8 mouse cellular contexts compared by ENCODE assay signal in genomic region chr15:6707551-6707935, GRCm38 (mm10). TPM values are rescaled to one million over a fixed set of nuclear protein-coding genes. Genes with fewer than 3 reads are reported as not detected.
DNase-seq lines count a peak whose midpoint lies in the region; ATAC-seq and TF ChIP-seq lines count a peak whose summit lies in the region.

No protein-coding gene starts in this region.

- no peaks in the 10 kb centered on the region for H3K9me3 ChIP-seq in ES-E14 (ENCODE audit: control insufficient read depth, insufficient read depth, low read depth, low read length)
- H3K9me3 ChIP-seq in forebrain, embryonic 14.5 days (replicated peaks; ENCODE audit: control insufficient read depth, low read length), result no peaks in the 10 kb centered on the region
- no peaks in the 10 kb centered on the region for H3K9me3 ChIP-seq in lung, embryonic 16.5 days (ENCODE audit: control insufficient read depth, low read length)

- TF ChIP-seq CTCF in layer of hippocampus, adult 2 months (conservative IDR thresholded peaks at IDR 0.05), result no peak

- peak overlapping the region; percentile 98 to 99 for H3K4me3 ChIP-seq in ES-E14 (ENCODE audit: insufficient read depth in 1 of 2, low read depth in 1 of 2, low read length in 2 of 2, poor library complexity in 1 of 2, severe bottlenecking in 1 of 2)
- H3K4me3 ChIP-seq in forebrain, embryonic 14.5 days (ENCODE audit: low read depth, low read length), result peak overlapping the region; percentile 86
- peak overlapping the region; percentile 90 for H3K4me3 ChIP-seq in layer of hippocampus, adult 2 months
- H3K4me3 ChIP-seq in lung, embryonic 16.5 days (ENCODE audit: low read length), result peak overlapping the region; percentile 87

- DNase-seq in ES-E14 (ENCODE audit: low read depth, low spot score), result peak; percentile 51
- DNase-seq in cerebellum, adult 11-12 months, result peak; percentile 78
- DNase-seq in forebrain, embryonic 14.5 days (ENCODE audit: low spot score), result peak; percentile 76
- peak; percentile 67 to 69 for DNase-seq in heart, postnatal 14 days
- DNase-seq in layer of hippocampus, adult 2 months (ENCODE audit: low spot score in 2 of 2), result peak; percentile 33 to 37
- peak; percentile 43 for DNase-seq in ovary, postnatal 10 days (ENCODE audit: low spot score)
- peak; percentile 51 to 53 for DNase-seq in thymus, postnatal 10 days (ENCODE audit: low spot score in 2 of 2)

- H3K27ac ChIP-seq in ES-E14 (ENCODE audit: insufficient read depth, low read depth, low read length, poor library complexity, severe bottlenecking), result peak overlapping the region; percentile 78; the same call in 1 of the 2 replicates
- peak overlapping the region; percentile 93 for H3K27ac ChIP-seq in forebrain, embryonic 14.5 days (ENCODE audit: low read depth, low read length)
- H3K27ac ChIP-seq in layer of hippocampus, adult 2 months, result peak overlapping the region; percentile 96
- H3K27ac ChIP-seq in lung, embryonic 16.5 days (ENCODE audit: low read length), result peak overlapping the region; percentile 88

- in situ Hi-C loops in ES-E14 (cut with MboI; ENCODE audit: low sequenced_read_pairs in 2 of 2, unreplicated experiment in 2 of 2), result no loop called here

- peak overlapping the region; percentile 95 for H3K4me2 ChIP-seq in forebrain, embryonic 14.5 days (ENCODE audit: low read length)
- H3K4me2 ChIP-seq in lung, embryonic 16.5 days (ENCODE audit: low read depth, low read length), result peak overlapping the region; percentile 87

- peak; percentile 64 for ATAC-seq in forebrain, embryonic 14.5 days
- peak; percentile 56 for ATAC-seq in lung, embryonic 16.5 days (ENCODE audit: low read depth)

- H3K4me1 ChIP-seq in ES-E14 (ENCODE audit: control insufficient read depth in 2 of 2, insufficient read depth in 2 of 2, low read length in 2 of 2, poor library complexity in 1 of 2), result peaks cover under 1 to 3% of the 10 kb centered on the region in 2 experiments; a peak in 1 of 4 replicates
- peaks cover 17% of the 10 kb centered on the region for H3K4me1 ChIP-seq in forebrain, embryonic 14.5 days (ENCODE audit: control insufficient read depth, insufficient read depth, low read length)
- peaks cover 8% of the 10 kb centered on the region for H3K4me1 ChIP-seq in lung, embryonic 16.5 days (replicated peaks; ENCODE audit: control insufficient read depth, insufficient read depth, low read length)

- H3K27me3 ChIP-seq in forebrain, embryonic 14.5 days (replicated peaks; ENCODE audit: control insufficient read depth, insufficient read depth, low read length), result no peaks in the 10 kb centered on the region
- H3K27me3 ChIP-seq in lung, embryonic 16.5 days (ENCODE audit: control insufficient read depth, insufficient read depth, low read depth, low read length), result no peaks in the 10 kb centered on the region

- H3K9ac ChIP-seq in ES-E14 (ENCODE audit: insufficient read depth, low read depth, low read length, poor library complexity, severe bottlenecking), result peak overlapping the region; percentile 86
- peak overlapping the region; percentile 95 for H3K9ac ChIP-seq in forebrain, embryonic 14.5 days (ENCODE audit: low read length)
- H3K9ac ChIP-seq in lung, embryonic 16.5 days (ENCODE audit: low read length), result peak overlapping the region; percentile 91

- WGBS in forebrain, embryonic 14.5 days, result under 1% methylated on average over 42 of the region's 43 CpGs
- WGBS in lung, embryonic 16.5 days, result under 1% methylated on average over 43 of the region's 43 CpGs

- intact Hi-C loops in heart, postnatal 14 days (cut with DNase I), result loop anchor here (5.0 to 10.0 kb wide), 5 partner anchors 80 to 1593 kb away; partner anchors contain the start of genes Osmr and Rpl37

- no peaks in the 10 kb centered on the region for H3K36me3 ChIP-seq in ES-E14 (ENCODE audit: control insufficient read depth, insufficient read depth, low read length, poor library complexity, severe bottlenecking)
- H3K36me3 ChIP-seq in forebrain, embryonic 14.5 days (ENCODE audit: control insufficient read depth, insufficient read depth, low read length), result no peaks in the 10 kb centered on the region
- no peaks in the 10 kb centered on the region for H3K36me3 ChIP-seq in lung, embryonic 16.5 days (ENCODE audit: control insufficient read depth, insufficient read depth, low read length)

TF ChIP-seq in ES-E14, 5 proteins besides CTCF, POLR2A, EP300 and RAD21:
- TF ChIP-seq HCFC1 (IDR thresholded peaks at IDR 0.05; ENCODE audit: borderline replicate concordance, insufficient read depth, low read length) (no peak), CHD2 (IDR thresholded peaks at IDR 0.05; ENCODE audit: low read depth, low read length) (no peak), MAFK (IDR thresholded peaks at IDR 0.05; ENCODE audit: insufficient read depth, low read depth, low read length) (no peak), ZNF384 (IDR thresholded peaks at IDR 0.05; ENCODE audit: low read depth, low read length) (no peak), ZC3H11A (IDR thresholded peaks at IDR 0.05; ENCODE audit: borderline replicate concordance, low read depth, low read length) (no peak)

RNA-seq across cellular contexts. Expression of gene Rictor, which starts 0.6 kb away (rescaled TPM):
- total RNA-seq in ES-E14 (2012; rRNA removed), result 29.5 and 32.7 TPM in 2 replicates
- 34.2 and 53.7 TPM in 2 replicates for polyA plus RNA-seq in forebrain, embryonic 14.5 days (2014; fragmentation: Nextera tagmentation; extraction: Ambion mirVana)
- total RNA-seq in heart, postnatal 14 days (2021), result 10 to 100 TPM; 15.7 to 16.5 TPM
- 10 to 100 TPM; 46.2 to 48.5 TPM for total RNA-seq in layer of hippocampus, adult 2 months (2021)
- polyA plus RNA-seq in lung, embryonic 16.5 days (2015; fragmentation: Nextera tagmentation; extraction: Ambion mirVana), result 46.8 and 49.2 TPM in 2 replicates

Comparison
In these comparisons a context has a peak if more than half of its experiments do, and no peak if none do; other contexts are left out.
1. Peak in every context shown above with its lines: DNase-seq, ATAC-seq, H3K4me3 ChIP-seq and H3K27ac ChIP-seq.